Mouse (Mus musculus) megakaryocyte, adult 5-6 weeks (primary cell): ENCODE results near the gene Vps13d. TPM values are rescaled to one million over a fixed set of nuclear protein-coding genes. Genes with fewer than 3 reads are reported as not detected.
"Not testable (repeated sequence)": the region's sequence is repeated elsewhere in the genome, so short reads cannot be mapped to it uniquely, and the experiment has no call there.

Source experiments
- ATAC-seq: 2 replicates; pipeline ENCODE4 v1.8.0; 2016; ENCODE audit warnings: mild to moderate bottlenecking, inconsistent platforms; ENCODE audit not compliant: poor library complexity, severe bottlenecking
- total RNA-seq, 2 experiments: library from RNA; stranded (forward) in 1 of 2; stranded (reverse) in 1 of 2; fragments of 153-499, 151-499 nt in 1 of 2; fragments of 221-1000, 200-1000 nt in 1 of 2; gene quantifications; 2 replicates each; pipeline versions ENCODE4 v1.2.3 to v1.2.4; 2015 to 2017

The Vps13d gene
- total RNA-seq, 2 experiments from 2014 or later: 22.2 to 40.0 TPM

DNA sequence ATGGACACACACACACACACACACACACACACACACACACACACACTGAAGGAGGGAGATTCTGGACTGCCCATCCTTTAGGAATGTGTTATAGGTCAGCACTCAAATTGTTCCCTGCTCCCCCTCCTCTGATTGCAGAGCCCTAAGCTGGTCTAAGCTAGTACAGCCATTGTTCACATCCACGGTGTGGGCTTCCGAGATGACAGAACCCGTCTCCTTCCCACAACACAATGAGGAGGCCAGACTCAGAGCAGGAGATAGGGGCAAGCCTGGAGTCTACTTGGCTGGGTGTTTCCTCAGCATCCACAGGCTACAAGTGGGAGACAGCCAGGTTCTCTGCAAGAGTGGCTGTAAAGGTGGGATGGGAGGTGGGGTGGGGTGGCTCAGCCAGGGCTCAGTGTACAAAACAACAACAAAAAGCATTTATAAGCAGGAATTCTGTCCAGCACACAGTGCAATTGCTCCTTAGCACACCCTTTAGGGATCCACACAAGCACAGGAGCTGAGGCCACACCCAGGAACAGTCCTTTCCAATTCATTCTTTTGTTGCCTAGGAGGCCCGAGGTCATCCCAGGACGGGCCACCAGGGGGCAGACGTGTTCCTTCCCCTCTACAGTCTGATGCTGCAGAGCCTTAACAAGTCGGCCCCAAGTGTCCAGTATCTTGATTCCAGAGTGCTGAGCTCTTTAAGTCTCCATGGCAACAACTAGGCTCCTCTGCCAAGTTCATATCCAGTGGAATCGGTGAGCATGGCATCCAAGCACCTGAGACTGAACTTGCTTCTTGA, 19.4 kb upstream of the Vps13d start:
- peak; percentile 86 for ATAC-seq

DNA sequence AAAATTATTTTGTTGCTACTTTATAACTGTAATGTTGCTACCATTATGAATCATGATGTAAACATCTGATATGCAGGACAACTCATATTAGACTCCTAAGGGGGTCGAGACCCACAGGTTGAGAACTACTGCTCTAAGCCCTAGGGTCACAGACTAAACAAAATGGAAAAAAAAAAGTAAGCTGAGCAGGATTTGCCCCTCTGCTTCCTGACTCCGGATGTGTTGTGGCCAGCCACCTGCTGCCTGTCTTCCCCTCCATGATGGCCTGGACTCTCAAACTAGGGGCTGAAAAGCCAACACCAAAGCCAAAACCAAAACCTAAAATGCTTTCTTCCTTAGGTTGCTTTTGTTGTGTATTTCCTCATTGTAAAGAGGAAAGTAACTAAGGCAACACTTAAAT, 16.3 kb upstream of the Vps13d start:
- ATAC-seq: peak; percentile 51

DNA sequence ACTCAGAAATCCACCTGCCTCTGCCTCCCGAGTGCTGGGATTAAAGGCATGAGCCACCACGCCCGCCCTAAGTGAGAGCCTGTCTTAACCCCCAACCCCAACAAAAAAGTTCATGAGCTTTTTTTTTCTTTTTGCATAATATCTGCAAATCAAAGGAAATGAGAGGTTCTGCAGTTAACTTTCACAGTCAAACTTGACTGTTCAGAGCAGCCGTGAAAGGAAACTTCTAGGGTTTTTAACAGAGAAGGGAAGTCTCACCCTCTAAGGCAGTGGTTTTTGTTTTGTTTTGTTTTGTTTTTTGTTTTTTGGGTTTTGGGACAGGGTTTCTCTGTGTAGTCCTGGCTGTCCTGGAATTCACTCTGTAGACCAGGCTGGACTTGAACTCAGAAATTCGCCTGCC, 15.8 kb upstream of the Vps13d start:
- no peak for ATAC-seq

DNA sequence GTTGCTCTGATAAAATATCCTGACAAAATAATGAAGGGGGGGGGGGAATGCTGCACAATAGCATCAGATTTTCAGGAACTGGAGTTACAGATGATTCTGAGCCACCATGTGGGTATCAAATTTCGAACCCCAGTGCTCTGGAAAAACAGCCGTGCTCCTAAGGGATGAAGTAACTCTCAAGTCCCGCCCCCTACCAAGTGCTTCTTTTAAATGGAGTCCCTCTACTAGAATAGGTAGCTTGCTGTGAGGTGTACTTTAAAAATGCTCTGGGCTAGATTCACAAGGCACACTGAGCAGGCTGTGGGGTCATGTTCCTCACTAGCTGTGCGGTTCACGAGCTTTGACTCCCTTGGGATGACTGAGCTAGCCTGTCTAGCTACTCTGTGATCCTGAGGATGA, 14.9 kb upstream of the Vps13d start:
- ATAC-seq: no peak

DNA sequence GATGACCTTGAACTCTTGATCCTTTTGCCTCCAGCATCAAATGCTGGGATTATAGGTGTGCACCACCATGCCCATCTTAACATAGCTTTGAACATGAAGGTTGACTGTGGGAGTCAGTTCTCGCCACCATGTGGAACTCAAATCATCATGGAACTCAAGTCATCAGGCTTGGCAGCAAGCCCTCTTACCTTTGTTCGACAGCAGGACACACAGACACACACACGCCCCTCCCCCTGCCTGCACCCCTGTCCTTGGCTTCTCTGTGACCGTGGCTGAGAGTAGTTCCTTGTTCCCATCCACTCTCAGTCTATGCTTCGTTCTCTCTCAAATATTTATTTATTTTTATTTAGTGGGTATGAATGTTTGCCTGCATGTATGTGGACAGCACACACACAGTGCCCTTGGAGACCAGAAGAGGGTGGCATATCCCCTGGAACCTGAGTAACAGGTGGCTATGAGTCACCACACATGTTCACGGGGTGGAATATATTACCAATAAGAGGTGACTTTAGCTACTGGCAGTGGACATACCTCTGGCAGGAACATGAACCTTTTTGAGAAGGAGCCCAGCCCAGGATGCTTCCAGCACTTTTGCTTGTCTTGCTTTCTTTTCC, 14.4 kb upstream of the Vps13d start:
- ATAC-seq: peak; percentile 34

DNA sequence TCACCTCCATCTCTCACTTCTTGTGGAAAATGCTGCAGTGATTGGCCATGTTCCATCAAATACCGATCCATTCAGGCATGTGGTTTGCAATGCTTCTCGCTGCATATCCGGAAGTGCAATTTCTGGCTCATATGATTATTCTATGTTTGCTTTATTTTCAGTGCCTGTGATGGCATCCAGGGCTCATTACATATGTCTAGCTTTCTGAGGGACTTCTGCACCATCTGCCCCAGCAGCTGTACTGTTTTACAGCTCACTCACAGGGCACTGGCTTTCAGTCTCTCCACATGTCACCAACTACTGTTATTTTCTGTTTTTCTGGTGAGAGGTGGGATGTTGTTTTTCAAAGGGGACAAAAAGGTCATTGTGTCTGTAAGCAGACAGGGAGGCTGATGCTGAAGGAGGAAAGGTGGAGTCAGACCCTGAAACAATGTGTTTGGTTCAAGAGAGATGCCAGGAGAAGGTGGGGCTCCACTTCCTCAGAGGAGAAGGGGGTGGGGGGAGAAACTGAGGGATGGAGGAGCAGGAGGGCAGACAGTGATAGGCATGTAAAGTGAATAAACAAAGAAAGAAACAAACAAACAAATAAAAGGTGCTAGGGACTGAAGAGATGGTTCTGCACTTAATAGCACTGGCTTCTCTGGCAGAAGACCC, 13.0 kb upstream of the Vps13d start:
- ATAC-seq: no peak

DNA sequence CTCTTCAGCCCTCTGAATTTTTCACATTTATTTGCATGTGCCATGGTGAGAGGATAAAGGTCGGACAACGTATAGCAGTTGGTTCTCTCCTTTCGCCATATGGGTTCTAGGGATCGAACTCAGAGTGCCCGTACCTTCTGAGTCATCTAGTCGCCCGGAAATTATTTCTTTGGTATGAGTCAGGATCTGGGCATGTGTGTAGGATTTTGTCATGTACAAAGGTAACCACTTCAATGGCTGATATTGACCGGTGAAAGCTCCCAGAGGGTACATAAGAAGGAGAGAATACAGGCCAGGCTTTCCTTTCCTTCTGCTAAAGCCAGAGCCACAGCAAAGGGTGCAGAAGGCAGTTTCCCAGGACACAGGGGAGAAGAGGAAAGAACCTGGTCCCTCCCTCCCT, 10.0 kb upstream of the Vps13d start:
- ATAC-seq: no peak

DNA sequence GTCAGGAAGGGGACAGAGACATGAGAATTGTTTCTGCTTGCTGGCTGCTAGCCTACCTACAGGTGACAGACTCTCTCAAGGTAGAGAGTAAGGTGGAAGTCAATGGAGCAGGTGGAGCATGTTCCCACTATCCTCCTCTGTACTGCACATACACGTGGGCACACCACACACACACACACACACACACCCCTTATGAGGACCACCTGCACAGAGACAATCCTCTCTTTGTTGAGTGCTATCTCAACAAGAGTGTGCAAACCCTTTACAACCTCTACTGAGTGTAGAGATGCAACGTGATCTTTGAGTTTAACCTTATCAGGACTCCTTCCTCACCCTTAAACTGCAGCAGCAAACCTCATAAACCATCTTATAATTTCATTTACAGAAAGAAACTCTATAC, 8.5 kb upstream of the Vps13d start:
- no peak for ATAC-seq

DNA sequence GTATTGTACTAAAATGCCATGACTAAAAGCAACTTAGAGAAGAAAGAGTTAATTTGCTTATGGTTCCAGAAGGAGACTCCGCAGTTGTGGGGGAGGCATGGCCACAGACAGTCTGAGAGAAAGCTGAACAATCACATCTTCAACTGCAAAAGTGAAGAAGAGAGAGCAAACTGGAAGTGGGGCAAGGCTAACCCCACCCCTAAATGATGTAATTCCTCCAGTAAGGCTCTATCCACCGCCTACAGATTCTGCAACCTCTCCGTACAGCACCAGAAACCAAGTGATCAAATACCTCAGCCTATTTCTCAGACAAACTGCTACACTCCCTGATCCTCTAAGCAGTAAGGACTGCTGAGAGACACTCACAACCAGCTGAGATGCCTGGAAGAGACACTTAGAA, 6.6 kb upstream of the Vps13d start:
- ATAC-seq: peak; percentile 72

DNA sequence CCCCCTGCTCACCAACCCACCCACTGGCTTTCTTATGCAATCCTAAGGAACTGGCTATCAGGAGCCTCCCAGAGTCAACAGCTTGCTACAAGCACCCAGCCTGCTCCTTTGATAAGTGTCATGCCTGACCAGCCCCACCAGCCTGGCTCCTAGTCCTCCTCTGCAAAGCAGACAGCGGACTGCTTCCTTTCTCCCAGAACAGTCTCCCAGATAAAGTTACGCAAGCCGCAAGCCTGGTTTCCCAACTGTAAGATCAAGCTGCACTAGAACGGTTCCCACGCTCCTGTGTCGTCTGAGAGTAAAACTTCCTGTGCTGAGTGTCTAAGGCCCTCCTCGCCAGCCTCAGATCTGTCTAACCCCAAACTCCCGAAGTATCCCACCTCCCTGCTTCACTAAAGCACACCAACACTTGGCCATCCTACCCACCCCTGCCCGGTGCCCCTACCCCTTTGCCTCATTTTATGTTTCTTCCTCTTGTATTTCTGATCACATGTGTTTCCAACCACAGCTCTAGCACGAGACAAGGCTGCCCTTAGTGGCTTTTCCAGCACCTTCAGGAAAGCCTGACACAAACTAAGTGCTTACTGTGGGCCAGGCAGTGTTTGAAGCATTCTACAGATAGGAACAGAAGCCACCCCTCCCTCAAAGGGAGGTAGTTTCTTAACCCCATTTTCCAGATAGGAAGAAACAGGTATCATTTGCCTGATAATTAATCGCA, 5.3 kb upstream of the Vps13d start:
- ATAC-seq: peak; percentile 60

DNA sequence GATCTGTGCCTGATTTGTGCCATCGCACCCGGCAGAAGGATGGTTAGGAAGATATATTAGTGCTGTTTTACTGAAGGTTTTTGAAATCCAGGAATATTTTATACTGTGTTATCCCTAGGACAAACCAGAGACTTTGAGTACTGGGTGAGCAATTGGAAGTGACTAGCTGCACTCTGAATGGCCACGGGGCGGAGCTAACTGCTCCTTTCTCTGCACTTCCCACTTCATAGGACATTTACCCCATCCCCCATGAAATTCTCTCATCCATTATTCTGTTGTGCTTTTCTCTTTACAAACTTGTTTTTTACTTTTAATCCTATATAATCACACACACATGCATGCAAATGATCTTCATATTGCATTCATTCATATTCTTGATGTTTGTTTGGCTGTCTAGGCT, 1.8 kb upstream of the Vps13d start:
- ATAC-seq: no peak

DNA sequence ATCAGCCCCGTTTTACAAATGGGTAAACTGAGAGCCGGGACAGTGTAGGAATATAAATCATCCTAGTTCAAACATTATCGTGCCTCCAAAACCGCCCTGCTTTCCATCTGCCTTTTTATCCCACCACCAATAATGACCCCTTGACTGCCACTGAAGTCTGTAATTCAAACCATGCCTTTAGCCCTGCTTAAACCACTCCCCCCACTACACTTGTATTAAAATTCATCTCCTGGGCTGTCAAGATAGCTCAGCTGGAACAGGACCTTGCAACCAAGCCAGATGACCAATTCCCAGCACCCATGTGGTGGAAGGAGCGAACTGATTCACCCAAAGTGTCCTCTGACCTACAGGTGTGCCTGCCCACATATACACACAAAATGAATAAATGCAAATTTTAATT, 367 bp upstream of the Vps13d start:
- ATAC-seq: no peak; the same call in 1 of the 2 replicates

DNA sequence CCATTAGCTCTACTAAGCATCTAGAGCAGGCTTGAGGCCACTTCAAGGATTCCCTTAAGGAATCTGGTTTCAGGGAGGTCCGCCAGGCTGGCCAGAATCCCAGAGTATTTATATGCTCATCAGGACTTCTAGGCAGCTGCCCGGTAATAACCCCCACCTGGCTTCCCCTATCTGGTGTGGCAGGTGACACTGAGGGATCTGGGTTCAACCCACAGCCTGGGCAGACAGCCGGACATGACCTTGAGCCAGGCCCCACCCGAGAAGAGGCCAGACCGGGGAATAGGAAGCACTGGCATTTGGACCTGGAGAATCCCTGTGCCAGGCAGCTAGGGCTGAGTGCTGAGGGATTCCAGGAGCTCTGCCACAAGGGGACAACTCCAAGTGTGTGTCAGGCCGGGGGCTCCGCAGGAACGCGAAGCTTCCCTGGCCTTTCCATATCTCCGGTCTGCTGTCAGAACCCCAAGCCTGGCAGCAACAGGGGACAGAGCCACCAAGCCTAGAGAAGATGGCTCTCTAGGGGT, 754 bp downstream of the Vps13d start:
- ATAC-seq: peak; percentile 53

DNA sequence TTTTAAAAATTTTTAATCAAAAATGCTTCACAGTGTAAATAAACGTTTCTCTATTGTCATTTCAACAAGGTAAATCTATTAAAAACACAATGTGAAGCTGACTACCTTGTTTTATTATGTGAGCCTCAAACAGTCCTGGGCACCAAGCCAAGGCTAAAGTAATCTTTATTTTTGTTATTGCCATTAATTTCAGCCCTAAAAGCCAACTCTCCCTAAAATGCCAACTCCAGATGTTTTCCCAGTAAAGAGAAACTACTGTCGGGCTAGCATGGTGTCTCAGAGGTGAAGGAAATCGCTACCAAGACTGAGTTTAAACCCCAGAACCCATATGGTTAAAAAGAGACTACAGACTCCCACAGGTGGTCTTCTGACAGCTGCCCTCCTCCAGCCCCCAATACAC, 1.4 kb downstream of the Vps13d start:
- no peak for ATAC-seq

DNA sequence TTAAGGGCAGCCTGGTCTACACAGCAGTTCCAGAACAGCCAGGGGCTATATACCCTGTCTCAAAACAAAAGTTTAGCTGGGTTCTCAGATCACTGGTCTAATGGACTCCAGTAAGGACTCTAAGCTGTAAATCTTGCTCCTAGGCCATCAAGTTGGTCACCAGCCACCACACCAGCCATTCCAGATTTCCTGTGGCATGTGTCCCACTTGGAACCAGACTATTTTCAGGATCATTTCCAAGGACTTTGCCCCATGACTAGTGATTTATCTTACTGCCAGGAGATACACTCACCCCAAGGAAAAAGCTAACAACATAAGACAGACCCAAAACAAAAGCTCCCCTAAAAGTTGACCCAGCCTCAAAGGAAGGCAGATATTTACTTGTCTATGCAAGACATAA, 2.1 kb downstream of the Vps13d start:
- ATAC-seq: no peak

DNA sequence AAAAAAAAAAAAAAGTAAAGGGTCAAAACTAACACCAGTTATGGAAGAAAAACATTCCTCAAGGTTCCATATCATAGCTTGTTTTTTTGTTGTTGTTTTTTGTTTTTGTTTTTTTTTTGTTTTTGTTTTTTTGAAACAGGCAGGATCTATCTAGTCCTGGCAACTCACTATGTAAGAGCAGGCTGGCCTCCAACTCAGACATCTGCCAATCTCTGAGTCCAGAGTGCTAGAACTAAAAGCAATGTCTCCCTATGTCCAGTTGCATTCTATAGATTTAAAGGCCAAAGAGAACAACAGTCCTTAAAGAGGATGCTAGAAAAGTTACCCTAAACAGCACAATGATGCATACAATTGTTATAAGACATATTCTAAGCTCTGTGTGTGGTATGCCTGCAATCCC, 6.2 kb downstream of the Vps13d start:
- ATAC-seq: no peak

DNA sequence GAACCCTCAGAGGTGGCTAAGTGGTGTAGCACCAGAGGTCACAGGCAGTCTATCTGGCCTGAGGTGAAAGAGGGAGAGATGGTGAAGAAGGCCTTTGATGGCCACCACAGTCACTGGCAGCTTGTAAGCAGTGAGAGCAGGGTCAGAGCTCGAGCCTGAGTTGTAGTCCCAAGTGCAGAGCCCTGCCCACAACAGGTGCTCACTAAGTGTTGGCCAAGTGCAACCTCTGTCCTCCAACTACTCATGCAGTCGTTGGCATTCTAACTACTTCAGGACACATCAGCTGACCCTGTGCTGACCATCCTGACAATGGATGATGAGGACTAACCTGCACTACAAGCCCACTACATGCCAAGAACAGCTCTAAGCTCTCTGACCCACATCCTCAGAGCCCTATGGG, 7.2 kb downstream of the Vps13d start:
- no peak for ATAC-seq

DNA sequence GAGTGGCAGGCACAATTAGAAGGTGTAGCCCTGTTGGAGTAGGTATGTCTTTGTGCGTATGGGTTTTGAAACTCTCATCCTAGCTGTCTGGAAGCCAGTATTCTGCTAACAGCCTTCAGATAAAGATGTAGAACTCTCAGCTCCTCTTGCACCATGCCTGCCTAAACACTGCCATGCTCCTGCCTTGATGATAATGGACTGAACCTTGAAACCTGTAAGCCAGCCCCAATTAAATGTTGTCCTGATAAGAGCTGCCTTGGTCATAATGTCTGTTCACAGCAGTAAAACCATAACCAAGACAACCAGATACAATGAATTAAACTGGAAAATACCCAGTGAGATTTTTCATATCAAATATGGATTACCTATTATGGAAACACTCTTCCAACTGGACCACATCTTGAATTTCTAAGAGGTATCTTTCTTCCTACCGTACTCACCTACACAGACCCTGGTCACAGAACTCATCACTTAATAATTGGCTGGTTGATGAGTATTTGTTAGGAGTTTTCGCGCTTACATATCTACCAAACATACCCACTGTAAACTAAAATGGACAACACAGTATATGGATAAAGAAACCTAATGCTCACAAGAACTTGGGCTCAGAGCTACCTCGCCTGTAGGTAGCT, 15.8 kb downstream of the Vps13d start:
- ATAC-seq: no peak

DNA sequence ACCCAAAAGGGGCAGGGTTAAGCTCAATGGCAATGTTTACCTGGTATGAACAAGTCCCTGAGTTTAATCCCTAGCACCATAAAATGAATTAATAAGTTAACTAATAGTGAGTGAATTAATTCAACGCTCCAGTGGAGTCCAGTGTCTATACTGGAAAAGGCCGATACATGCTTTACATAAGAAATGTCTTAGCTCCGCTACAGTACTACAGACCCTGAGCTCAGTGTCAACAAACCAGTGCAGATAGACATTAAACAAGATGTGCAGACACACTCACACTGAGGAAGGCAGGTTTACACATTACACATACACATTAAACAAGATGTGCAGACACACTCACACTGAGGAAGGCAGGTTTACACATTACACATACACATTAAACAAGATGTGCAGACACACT, 29.3 kb downstream of the Vps13d start:
- not testable (repeated sequence) for ATAC-seq

DNA sequence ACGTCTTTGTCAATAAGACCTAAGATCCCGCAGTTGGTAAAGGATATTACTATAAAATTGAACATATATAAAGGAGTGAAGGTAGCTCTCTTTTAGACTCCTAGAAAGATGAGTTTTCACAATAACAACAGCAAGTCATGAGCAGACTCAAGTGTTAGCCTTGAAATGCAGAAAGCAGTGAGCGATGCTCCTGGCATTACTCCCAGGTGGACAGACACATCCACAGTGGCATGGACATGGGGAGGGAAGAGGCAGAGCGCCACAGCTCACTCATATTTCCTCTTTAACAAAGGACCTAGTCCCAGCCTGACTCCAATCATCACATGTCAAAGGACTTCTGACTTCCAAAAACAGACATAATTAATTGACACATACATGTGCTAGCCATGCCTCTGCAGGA, 30.7 kb downstream of the Vps13d start:
- ATAC-seq: no peak

DNA sequence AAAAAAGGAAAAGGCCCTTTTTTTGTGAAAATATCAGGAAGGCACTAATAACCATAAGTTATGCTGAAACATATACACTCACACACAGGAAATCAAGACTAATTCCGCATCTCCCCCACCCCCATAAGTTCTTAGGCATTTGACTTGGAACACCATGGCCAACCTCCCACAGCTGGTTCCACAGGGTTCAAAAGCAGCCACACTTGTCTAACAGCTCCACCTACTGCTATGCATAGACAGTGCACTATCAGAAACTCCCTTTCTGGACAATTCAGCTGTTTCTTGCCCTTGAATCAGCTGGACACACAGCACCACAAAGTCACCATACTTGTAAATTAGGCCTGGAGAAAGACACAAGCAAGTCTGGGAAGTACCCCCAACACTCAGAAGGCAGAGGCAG, 33.6 kb downstream of the Vps13d start:
- ATAC-seq: peak; percentile 43; the same call in 1 of the 2 replicates
